Mouse (Mus musculus): ENCODE data around the gene Dmrtc2.

Gene Dmrtc2

GRCm38 (mm10) chr7:24902630-24903443 is 33.0 kb downstream of the Dmrtc2 start, which contains the start of gene Arhgef1:
Gene Arhgef1, plus strand, starts transcription at chr7:24902912.
- DNase-seq = peak; percentile 64 to 66

GRCm38 (mm10) chr7:24903444-24903825 is 33.6 kb downstream of the Dmrtc2 start:
- no peak for DNase-seq

- peak; percentile 97 to 99 for DNase-seq
These were observed 34.2 kb downstream of the Dmrtc2 start for GRCm38 (mm10) chr7:24904070-24904483.

GRCm38 (mm10) chr7:24904936-24905335 is 35.1 kb downstream of the Dmrtc2 start:
- DNase-seq = peak; percentile 81 to 84

GRCm38 (mm10) chr7:24906551-24906950 is 36.7 kb downstream of the Dmrtc2 start:
- no peak for DNase-seq

GRCm38 (mm10) chr7:24907211-24907748 is 37.4 kb downstream of the Dmrtc2 start:
- no peak for DNase-seq

- no peak for DNase-seq
These were observed 42.6 kb downstream of the Dmrtc2 start for GRCm38 (mm10) chr7:24912480-24912879.

GRCm38 (mm10) chr7:24918763-24919323 is 49.0 kb downstream of the Dmrtc2 start:
- no peak for DNase-seq

GRCm38 (mm10) chr7:24919728-24920127 is 49.9 kb downstream of the Dmrtc2 start:
- DNase-seq = peak; percentile 76 to 82
